Mouse (Mus musculus) neural tube, embryonic 11.5 days (tissue): ENCODE data around the gene Nrip1. TPM values are rescaled to one million over a fixed set of nuclear protein-coding genes. Genes with fewer than 3 reads are reported as not detected.

ENCODE experiments used
- ATAC-seq: fragments of 200-750 bp; cut with Nextera tagmentation; 2 replicates; pipeline ENCODE4 v1.8.0; 2017; ENCODE audit warnings: moderate number of reproducible peaks, mild to moderate bottlenecking, moderate TSS enrichment, moderate library complexity; ENCODE audit not compliant: insufficient read depth, low FRiP score, low TSS enrichment
- DNase-seq: peaks from one replicate; pipeline ENCODE4 v3.0.0-alpha.2; 2015; ENCODE audit warnings: low spot score
- H3K27ac ChIP-seq: fragments of 300-500 bp; sonication (generic); 2 replicates; pipeline ENCODE4 v1.5.1; 2014; ENCODE audit warnings: low read depth, mild to moderate bottlenecking, low read length
- H3K27me3 ChIP-seq: fragments of 300-500 bp; sonication (generic); 2 replicates; pipeline ENCODE4 v1.6.1; 2014; ENCODE audit warnings: mild to moderate bottlenecking, low read length, mixed read lengths; ENCODE audit not compliant: control insufficient read depth, insufficient read depth
- H3K36me3 ChIP-seq: fragments of 300-500 bp; sonication (generic); 2 replicates; pipeline ENCODE4 v1.6.1; 2014; ENCODE audit warnings: mild to moderate bottlenecking, low read length, moderate library complexity, mixed read lengths; ENCODE audit not compliant: control insufficient read depth, insufficient read depth
- H3K4me1 ChIP-seq: fragments of 300-500 bp; sonication (generic); 2 replicates; pipeline ENCODE4 v1.6.1; 2014; ENCODE audit warnings: low read length, mixed read lengths; ENCODE audit not compliant: control insufficient read depth, insufficient read depth
- H3K4me2 ChIP-seq: fragments of 300-500 bp; sonication (generic); 2 replicates; pipeline ENCODE4 v1.6.1; 2014; ENCODE audit warnings: low read depth, mild to moderate bottlenecking, moderate library complexity
- H3K4me3 ChIP-seq: fragments of 300-500 bp; sonication (generic); 2 replicates; pipeline ENCODE4 v1.5.1; 2014; ENCODE audit warnings: low read depth, low read length
- H3K9ac ChIP-seq: fragments of 300-500 bp; sonication (generic); 2 replicates; pipeline ENCODE4 v1.6.1; 2014; ENCODE audit warnings: mild to moderate bottlenecking, low read length
- H3K9me3 ChIP-seq: fragments of 300-500 bp; sonication (generic); 2 replicates; pipeline ENCODE4 v1.6.1; 2016; ENCODE audit warnings: low read length; ENCODE audit not compliant: control insufficient read depth
- WGBS: fragments of 180-500 bp; shearing (Covaris S2); extraction: QIAGEN DNeasy Blood & Tissue Kit; methylation state at CpG from one replicate; pipeline ENCODE4 v1.1.7; 2014; 5-methylcytosine and 5-hydroxymethylcytosine counted together
- polyA plus RNA-seq: library from polyadenylated mRNA; unstranded; fragments of >200 nt; fragmentation: Nextera tagmentation; extraction: Ambion mirVana; gene quantifications from 2 replicates; pipeline ENCODE4 v1.2.1, GENCODE M21; 2014

The Nrip1 gene
- polyA plus RNA-seq, 1 experiment from 2014 or later = 40.2 TPM

DNA sequence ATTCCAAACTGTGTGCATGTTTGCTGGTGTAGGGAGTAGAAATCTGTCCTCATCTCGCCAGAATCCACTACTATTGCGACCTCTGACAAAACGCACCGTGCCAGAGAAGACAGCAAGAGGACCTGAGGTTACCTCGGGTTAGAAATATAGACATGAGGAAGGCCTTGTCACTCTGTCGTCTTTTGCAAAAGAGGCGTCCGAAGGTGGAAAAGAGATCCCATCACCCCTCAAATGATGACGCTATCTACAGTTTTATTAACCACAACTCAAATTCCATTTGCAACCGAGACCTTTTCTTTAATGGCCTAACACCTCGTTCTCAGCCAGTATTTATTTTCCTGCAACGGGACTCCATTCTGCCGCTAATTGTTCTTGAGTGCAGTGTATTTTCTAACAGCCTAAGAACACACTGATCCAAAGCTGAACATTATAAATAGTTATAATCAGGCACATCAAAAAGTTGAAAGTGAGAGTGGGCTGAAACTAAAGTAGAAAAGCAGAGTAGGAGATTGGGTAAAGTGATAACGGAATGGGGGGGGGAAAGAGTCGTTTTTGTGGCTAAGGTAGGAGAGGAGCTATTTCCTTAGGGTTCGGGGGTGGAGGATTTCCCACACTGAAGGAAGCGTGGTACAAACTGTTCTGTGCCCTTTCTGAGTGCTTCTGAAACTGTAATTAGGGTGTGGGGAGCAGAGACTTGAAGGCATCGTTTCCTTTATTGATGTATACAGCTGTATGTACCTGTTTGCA is 124.1 kb downstream of the Nrip1 start:
- DNase-seq = no peak
- WGBS = 89% methylated on average over 18 of the region's 18 CpGs
- H3K36me3 ChIP-seq = no peaks in the 10 kb centered on the region
- H3K9me3 ChIP-seq = no peaks in the 10 kb centered on the region
- no peak overlapping the region for H3K27ac ChIP-seq
- ATAC-seq = no peak
- H3K9ac ChIP-seq = no peak overlapping the region
- H3K27me3 ChIP-seq = no peaks in the 10 kb centered on the region
- no peak overlapping the region for H3K4me3 ChIP-seq
- no peak overlapping the region for H3K4me2 ChIP-seq
- no peaks in the 10 kb centered on the region for H3K4me1 ChIP-seq

DNA sequence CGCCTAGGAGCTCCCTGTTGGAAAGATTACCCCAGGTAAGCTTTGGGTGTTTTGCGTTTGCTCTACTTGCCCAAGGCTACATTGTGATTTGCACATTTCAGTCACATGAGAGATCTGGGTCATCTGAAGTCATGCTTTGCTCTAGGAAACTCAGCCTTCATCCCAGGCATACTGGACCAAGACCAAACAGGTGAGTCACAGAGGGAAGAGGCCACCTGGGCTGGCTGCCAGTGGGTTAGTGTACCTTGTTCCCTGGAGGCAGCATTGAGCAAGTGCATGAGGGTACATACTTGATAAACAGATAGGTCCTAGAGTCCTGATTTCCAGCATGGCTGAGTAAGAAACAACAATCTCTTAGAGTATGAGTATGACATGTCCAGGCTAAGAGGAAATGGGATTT is 130.8 kb downstream of the Nrip1 start:
- 92% methylated on average over 2 of the region's 2 CpGs for WGBS
- H3K27ac ChIP-seq = no peak overlapping the region
- no peak for ATAC-seq

DNA sequence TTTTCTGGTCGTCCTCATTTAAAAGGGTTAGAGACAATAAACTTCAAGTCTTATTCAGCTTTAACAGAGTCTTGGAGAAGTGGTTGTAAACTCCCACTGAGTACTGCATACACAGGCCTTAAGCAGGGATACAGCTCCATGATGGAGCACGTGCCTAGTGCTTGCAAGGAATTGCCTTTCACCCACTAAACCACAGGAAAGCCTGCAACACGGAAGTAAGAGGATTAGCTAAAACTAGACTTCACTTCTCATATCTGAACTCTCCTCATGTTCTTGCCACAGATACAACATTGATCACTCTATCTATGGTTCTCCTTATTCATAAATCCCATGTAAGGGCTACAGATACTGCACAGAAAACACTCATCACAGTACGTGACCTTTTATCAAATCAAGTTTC is 132.4 kb downstream of the Nrip1 start:
- no peaks in the 10 kb centered on the region for H3K4me1 ChIP-seq
- WGBS = 46% methylated on average over 4 of the region's 4 CpGs

More for the DNA sequence above, 130.8 kb downstream of the Nrip1 start:
- DNase-seq = no peak
- Histone ChIP-seq H3K4me1 (no peaks in the 10 kb centered on the region), H3K4me3 (no peak overlapping the region), H3K4me2 (no peak overlapping the region), H3K27me3 (no peaks in the 10 kb centered on the region), H3K9me3 (no peaks in the 10 kb centered on the region), H3K9ac (no peak overlapping the region), H3K36me3 (no peaks in the 10 kb centered on the region)

DNA sequence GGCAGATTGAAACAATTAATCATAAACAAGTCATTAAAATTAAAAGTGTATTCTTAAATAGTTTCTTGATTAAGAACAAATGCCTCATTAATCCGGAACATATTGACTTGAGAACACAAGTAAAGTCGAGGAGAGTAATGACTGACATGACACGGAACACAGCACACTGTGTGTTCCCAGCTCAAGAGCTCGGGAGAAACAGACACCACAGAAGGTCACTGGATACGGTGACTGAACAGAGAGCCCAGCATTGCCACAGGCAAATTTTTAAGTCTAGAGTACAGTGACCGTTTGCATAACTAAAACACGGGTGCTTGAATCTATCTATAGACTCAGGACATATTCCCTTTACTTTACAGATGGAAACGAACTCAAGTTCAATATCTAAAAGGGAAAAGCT is 134.3 kb downstream of the Nrip1 start:
- no peaks in the 10 kb centered on the region for H3K4me1 ChIP-seq
- H3K36me3 ChIP-seq = no peaks in the 10 kb centered on the region
- WGBS = 82% methylated on average over 8 of the region's 8 CpGs
- no peak for ATAC-seq
- no peaks in the 10 kb centered on the region for H3K9me3 ChIP-seq
- H3K27ac ChIP-seq = no peak overlapping the region
- H3K4me2 ChIP-seq = no peak overlapping the region
- no peak overlapping the region for H3K9ac ChIP-seq
- no peak overlapping the region for H3K4me3 ChIP-seq
- H3K27me3 ChIP-seq = no peaks in the 10 kb centered on the region
- DNase-seq = no peak

More for the DNA sequence above, 132.4 kb downstream of the Nrip1 start:
- Histone ChIP-seq H3K4me3 (no peak overlapping the region), H3K27me3 (no peaks in the 10 kb centered on the region), H3K9me3 (no peaks in the 10 kb centered on the region), H3K36me3 (no peaks in the 10 kb centered on the region), H3K9ac (no peak overlapping the region), H3K4me2 (no peak overlapping the region), H3K27ac (no peak overlapping the region)
- ATAC-seq (no peak), DNase-seq (no peak)

DNA sequence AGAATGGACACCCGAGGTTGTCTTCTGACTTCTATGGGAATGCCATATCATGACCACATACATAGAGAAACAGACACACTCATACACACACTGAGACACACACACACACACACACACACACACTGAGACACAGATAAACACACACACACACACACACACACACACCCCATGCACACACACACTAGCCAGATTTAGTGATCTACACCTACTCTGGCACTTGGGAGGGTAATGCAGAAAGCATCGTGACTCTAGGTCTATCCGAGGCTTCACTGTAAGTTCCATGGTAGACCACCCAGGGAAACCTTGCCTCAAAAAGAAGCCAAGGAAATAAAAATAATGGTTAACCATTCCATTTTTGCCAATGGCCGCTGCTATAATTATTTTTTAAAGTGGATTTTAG is 134.8 kb downstream of the Nrip1 start:
- ATAC-seq = no peak
- H3K36me3 ChIP-seq = no peaks in the 10 kb centered on the region
- 94% methylated on average over 4 of the region's 4 CpGs for WGBS

More for the DNA sequence above, 134.8 kb downstream of the Nrip1 start:
- no peaks in the 10 kb centered on the region for H3K27me3 ChIP-seq
- H3K9me3 ChIP-seq = no peaks in the 10 kb centered on the region
- H3K9ac ChIP-seq = no peak overlapping the region
- H3K27ac ChIP-seq = no peak overlapping the region
- H3K4me1 ChIP-seq = no peaks in the 10 kb centered on the region
- DNase-seq = no peak
- no peak overlapping the region for H3K4me3 ChIP-seq
- no peak overlapping the region for H3K4me2 ChIP-seq
